Mouse (Mus musculus) cerebellum, adult 11-12 months (tissue): ENCODE measurements around the gene Them4.
"Not testable (repeated sequence)": the region's sequence is repeated elsewhere in the genome, so short reads cannot be mapped to it uniquely, and the experiment has no call there.

Experiments
- DNase-seq: peaks from one replicate; pipeline ENCODE4 v3.0.0; 2022

Them4 gene

DNA sequence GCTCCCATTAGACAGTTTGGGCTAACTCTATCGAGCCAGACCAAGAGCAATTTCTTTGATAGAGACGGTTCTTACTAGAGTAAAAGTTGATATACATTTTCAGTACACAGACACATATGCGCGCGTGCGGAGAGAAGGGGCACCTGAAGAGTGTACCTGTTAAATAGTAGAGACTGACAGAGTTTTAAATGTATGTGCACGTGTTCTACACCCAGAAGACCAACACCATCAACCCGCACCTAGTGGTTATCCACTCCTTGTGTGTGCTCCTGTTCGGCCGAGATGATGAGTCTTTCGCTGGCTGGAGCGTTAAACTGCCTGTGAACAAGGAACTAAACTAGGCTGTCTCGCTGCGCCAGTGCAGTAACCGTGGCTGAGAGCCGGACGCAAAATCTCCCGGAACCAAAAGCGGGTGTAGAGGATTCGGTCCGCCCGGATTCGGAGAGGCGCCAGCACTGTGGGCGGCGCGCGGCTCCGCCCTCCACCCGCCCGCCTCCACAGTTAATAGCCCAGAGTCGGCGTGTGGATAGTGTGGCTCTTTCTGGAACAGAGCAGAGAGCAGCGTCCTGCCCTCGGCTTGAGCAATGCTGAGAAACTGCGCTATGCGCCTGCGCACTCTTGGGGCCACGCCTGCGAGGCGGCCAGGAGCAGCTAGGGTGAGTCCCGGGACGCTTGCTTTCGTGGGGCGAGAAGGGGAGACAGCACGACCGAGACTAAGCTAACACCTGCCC lies at the start of gene Them4:
TSS of gene Them4 (plus strand) at position 457 of the 731 bp plus-strand sequence.
- DNase-seq = peak; percentile 97

GRCm38 (mm10) chr3:94260598-94260997 lies 49.3 kb upstream of the Them4 start:
- DNase-seq = no peak

DNA sequence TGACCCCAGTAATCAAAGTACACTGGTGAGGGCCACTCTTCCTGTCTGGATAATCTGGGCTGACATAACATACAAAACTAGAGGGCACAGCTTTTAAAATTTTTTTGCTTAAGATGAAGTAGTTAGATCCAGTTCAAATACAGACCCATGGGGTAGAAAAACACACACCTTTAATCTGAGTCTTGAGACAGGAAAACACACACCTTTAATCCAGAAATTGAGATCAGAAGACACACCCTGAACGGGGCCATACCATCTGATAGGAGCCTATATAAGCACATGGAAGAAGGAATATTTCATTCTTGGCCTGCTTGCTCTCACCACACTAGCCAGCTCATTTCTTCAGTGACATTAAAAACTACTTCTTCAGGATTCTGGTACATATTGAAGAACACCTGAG lies 46.2 kb upstream of the Them4 start, which contains the start of gene Gm4778:
TSS of gene Gm4778 (plus strand) at position 301 of the 400 bp plus-strand sequence.
- not testable (repeated sequence) for DNase-seq

DNA sequence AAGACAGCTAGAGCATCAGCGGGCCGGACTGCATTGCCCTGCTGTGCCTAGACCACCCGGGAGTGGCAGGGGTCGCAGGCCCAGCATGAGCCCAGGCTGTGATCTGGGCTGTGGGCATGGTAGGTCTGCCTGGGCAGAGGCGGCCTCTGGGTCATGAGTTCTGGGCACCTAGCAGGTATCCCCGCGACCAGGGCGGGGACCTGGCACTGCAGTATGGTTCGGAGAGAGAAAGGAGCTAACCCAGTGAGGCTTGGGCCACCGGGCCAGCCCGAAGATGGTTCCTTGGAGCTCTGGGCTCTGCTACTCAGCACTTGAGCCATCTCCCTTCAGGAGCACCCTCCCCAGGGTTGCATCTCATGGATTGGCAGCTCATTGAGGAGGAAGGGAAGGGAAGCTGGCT lies 33.9 kb upstream of the Them4 start:
- DNase-seq = no peak

GRCm38 (mm10) chr3:94305457-94305856 lies 4.4 kb upstream of the Them4 start:
- DNase-seq = no peak

DNA sequence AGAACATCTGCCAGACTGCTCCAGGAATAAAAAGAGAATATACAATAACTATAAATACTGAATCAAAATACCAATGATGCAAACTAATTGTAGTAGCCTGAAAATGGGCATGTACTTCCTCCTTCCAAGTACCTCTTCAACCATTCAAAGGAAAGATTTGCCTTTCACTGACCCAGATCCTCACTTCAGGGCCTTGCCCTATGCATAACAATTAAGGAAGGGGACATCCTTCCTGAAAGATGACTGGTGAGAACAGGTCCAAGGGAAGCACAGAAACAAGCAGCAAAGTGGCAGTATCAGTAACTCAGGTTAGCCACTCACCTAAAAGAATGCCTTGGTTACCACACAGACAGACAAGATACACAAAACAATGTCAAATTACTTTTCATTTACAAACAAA lies 2.9 kb upstream of the Them4 start:
- no peak for DNase-seq

DNA sequence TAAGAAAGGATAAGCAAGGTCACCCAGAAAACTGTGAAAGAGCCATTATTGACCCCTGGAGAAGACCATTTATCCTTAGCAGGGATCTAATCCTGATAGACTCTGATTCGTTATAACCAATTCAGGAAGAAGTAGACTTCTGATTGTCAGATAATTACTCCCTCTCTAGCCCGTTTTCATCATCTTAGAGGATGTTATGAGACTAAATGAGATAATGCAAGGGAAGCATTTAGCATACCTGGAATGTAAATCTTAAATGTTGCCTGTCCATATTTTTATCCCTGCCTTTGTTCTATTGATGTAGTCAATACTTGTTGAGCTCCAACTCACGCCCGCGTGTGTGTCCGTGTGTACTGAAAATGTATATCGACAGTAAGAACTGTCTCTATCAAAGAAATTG lies 602 bp downstream of the Them4 start:
- DNase-seq = no peak

GRCm38 (mm10) chr3:94310911-94311310 lies 1.0 kb downstream of the Them4 start:
- DNase-seq = no peak

GRCm38 (mm10) chr3:94311376-94311775 lies 1.5 kb downstream of the Them4 start:
- DNase-seq = no peak

- DNase-seq = no peak
These were observed 18.8 kb downstream of the Them4 start for GRCm38 (mm10) chr3:94328681-94329080.

- no peak for DNase-seq
These were observed 24.6 kb downstream of the Them4 start for GRCm38 (mm10) chr3:94334442-94334841.

- DNase-seq = no peak
These were observed 28.6 kb downstream of the Them4 start for GRCm38 (mm10) chr3:94338522-94338921.

DNA sequence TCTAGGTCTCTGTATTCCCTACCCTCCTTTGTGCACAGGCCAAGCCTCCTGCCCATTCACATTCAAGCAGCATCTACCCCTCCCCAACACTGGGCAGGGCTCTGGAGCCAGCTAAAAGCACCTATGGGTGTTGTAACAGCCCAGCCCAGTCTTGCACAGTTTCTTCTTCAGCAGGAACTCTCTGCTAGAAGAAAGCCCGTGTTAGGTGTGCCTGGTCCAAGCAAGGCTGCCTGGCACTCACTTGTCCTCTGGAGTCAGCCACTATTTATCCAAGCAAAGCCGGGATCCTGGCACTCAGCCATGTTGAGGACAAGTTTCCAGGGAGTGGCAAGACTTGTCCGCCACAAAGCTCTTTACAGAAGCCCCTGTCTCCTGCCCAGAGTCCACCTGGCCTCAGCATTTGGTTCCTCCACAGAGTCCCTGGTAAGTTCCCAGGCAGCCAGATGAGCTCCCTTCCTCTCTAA lies 32.1 kb downstream of the Them4 start, which contains the start of gene Them5:
TSS of gene Them5 (plus strand) at position 141 of the 464 bp plus-strand sequence.
- no peak for DNase-seq

DNA sequence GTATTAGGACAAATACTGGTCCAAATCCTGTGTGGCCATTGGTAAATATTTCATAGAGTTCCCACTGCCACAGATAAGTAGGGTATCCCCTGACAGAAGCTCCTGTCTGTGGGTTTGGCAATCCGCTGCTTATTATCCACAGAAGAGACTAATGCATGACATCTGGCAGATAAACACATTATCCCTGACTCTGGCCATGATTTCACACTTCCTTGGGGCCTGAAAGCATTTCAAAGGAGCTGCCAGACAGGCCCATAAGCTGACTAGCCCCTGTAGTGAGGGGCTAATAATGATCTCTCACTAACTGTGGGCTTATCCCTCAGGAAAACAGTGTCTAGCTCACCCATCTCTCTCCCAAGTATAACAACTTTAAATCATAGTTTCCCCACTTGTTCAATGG lies 32.7 kb downstream of the Them4 start:
- no peak for DNase-seq

DNA sequence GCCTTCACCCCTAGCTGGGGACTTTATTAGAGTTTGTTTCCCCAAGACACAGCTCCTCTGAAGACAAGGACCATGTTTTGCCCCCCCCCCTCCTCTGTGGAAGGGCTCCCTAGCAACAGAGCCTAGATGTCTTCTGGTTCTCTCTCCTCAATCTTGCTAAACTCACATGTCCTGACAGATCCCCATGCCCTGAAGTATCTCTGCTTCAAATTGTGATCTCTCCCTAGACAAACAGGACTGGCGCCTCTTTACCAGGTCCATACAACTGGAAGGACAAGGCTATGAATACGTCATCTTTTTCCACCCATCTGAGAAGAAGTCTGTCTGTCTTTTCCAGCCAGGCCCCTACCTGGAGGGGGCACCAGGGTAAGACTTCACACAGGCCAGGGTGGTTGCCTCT lies 34.3 kb downstream of the Them4 start:
- DNase-seq = no peak

- DNase-seq = no peak
These were observed 35.0 kb downstream of the Them4 start for GRCm38 (mm10) chr3:94344897-94345296.

DNA sequence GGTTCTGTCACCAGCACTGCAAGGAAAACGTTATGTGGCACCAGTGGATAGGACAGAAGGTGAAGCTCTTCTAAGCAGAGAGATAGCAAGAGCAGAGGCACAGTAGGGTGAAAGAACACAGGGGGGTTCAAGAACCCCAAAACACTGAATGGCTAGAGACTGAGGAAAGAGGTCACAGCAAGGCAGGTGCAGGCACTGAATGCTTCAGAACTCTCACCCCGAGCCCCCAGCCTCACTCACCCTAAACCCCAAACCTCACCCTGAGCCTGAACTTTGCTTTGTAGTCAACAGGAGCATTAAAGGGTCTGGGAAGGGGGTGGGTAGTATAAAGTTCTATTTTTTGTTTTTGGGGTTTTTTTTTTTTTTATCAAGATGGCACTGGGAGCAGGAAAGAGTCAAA lies 38.3 kb downstream of the Them4 start:
- DNase-seq = no peak

DNA sequence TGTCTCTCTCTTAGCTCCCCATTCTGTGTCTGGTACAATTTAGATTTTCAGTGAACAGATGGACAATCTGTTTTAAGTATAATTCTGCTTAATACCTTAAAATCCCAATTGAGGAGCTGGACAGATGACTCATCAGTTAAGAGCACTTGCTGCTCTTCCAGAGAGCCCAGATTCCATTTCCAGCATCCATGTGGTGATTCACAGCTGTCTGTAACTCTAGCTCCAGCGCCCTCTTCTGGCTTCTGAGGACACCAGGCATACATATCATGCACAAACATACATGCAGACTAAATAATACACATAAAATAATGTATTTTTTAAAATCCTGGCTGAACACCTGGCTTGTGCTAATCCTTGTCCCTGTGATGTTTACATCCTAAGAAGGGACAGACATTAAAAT lies 50.9 kb downstream of the Them4 start:
- DNase-seq = no peak

DNA sequence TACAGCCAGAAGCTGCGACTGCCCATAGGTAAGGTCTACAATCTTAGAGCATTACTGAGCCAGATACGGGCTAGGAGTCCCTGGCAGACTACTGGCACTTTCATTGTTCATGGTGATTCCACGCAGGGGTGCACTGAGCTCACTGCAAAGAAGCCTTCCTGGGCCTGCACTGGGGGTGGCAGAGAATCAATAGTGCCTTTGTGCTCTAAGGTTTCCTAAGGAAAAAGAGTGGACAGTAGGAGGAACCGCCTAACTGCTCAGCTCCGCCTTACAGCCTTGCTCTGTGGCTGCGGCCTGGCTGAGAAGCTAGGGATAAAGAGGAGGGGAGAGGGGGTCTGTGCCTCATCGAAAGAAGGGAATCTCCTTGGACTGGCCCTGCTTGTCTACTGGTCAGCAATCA lies 52.2 kb downstream of the Them4 start, which contains the start of gene C2cd4d:
TSS of gene C2cd4d (plus strand) at position 301 of the 400 bp plus-strand sequence.
- no peak for DNase-seq

DNA sequence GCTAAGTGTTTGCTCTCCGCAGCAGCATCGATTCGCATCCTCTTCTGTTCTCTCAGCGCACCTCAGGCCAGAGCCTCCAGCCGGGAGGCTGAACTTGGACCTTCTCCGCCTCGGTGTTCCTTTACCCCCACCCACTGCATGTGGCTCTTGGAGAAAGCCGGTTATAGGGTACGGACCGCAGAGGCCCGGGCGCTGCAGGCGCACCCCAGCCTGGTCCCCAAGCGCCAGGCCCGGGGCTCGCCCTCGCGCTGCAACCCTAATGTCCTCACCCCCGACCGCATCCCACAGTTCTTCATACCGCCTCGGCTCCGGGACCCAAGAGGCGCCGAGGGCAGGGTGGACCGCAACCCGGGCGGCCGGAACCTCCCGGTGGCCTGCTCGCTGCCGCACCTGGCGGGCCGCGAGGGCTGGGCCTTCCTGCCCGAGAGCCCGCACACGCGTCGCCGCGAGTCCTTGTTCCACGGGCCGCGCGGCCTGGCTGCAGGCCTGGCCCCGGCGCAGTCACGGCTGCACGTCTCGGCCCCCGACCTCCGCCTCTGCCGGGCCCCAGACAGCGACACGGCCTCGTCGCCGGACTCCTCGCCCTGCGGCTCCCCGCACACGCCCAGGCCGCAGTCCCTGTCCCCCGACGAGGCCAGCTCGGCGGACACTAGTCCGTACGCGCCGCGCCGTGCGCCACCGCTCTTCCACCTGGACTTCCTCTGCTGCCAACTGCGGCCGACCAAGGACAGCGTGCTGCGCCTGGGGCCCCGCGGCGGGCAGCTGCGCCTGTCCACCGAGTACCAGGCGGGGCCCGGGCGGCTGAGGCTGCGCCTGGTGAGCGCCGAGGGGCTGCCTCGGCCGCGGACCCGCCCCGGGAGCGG lies 53.6 kb downstream of the Them4 start:
- peak; percentile 69 for DNase-seq

DNA sequence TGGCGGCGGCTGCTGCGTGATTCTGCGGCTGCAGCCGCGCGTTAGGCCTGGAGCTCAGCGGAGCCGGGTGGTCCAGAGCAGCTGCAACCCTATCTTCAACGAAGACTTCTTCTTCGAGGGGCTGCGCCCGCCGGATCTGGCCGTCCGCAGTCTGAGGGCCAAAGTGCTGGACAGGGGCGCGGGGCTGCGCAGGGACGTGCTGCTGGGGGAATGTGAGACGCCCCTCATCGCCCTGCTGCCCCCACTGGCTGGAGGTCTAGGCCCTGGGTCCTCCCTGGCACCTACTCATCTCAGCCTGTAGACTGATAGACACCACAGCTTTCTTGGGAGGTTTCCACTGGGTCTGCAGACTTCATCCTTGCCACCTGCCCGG lies 54.3 kb downstream of the Them4 start:
- DNase-seq = no peak

DNA sequence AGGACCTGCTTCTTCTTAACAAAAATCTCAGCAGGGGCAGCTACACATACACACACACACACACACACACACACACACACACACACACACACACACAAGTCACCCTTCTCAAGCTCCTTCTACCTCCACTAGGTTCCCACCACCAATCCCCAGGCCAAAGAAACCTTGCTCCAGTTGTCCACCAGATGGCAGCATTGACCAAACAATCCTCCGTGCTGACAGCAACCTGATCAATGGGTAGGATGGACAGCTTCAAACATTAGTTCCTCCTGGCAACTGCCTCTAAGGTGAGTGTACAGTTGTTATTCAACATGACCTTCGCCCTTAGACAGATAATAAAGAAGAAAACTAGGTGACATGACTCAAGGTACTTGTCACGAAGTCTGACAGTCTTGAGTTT lies 56.9 kb downstream of the Them4 start:
- DNase-seq = peak; percentile 78

- DNase-seq = no peak
These were observed 57.6 kb downstream of the Them4 start for GRCm38 (mm10) chr3:94367511-94367910.

DNA sequence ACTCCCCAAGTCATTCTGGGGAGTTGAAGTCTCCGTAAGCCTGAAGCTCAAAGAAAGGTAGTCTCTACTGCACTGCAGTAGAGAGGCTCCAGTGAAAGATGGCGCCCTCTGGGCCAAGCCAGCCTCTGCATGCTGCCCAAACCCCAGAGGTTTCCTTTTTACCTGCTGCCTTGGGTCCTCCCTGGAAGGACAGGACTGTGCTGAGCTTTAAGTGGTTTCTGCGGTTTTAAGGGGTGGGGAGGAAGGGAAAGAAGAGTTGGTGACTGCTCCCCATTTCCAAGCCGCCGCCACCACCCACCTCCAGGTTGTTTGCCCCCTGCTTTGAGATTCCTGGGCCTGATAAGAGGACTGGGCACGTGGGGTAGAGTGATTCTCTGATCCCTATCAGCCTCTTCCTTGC lies 58.7 kb downstream of the Them4 start:
- DNase-seq = no peak
